Mouse (Mus musculus): ENCODE measurements around the gene Sprr2f. TPM values are rescaled to one million over a fixed set of nuclear protein-coding genes. Genes with fewer than 3 reads are reported as not detected.

Gene Sprr2f
- polyA plus RNA-seq, 1 experiment from 2014 or later, result 17.1 TPM

GRCm38 (mm10) chr3:92394301-92394700 lies 29.3 kb downstream of the Sprr2f start:
- Histone ChIP-seq H3K9me3 (ENCODE audit: control insufficient read depth, low read length) (no peaks in the 10 kb centered on the region), H3K9ac (ENCODE audit: low read depth, low read length) (no peak overlapping the region), H3K4me2 (replicated peaks; ENCODE audit: low read depth, low read length) (no peak overlapping the region), H3K27ac (ENCODE audit: low read depth, low read length) (no peak overlapping the region), H3K27me3 (ENCODE audit: control insufficient read depth, insufficient read depth, low read length) (no peaks in the 10 kb centered on the region), H3K4me3 (ENCODE audit: low read length) (no peak overlapping the region), H3K36me3 (ENCODE audit: control insufficient read depth, insufficient read depth, low read length) (no peaks in the 10 kb centered on the region), H3K4me1 (ENCODE audit: control insufficient read depth, insufficient read depth, low read length) (no peaks in the 10 kb centered on the region)
- ATAC-seq (ENCODE audit: low FRiP score, low TSS enrichment), result no peak
- WGBS, result 47% methylated on average over 1 of the region's 1 CpGs

DNA sequence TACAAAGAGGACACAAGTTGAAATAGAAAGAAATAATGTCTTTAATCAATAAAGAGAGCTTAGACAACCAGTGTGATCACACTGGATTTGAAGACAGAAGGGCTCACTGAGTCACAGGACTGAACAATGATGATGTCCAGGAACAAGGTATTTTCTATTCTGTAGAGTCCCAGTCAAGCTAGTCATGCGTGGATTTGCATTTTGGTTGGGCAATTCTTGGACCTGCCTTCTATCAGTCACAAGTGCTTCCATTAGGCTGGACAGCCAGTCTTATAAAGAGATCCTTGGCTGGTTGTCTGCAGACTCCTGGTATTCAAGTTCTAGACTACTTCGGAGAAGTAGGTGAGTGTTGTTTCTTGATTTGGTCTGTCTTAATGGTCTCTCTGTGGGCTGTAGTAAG lies 42.7 kb downstream of the Sprr2f start, which contains the start of gene Sprr2i:
Gene Sprr2i, plus strand, starts transcription at position 301 of the 400 bp plus-strand sequence.
- ATAC-seq (ENCODE audit: low FRiP score, low TSS enrichment), result no peak
- WGBS, result 94% methylated on average over 2 of the region's 2 CpGs
- H3K27me3 ChIP-seq (ENCODE audit: control insufficient read depth, insufficient read depth, low read length), result no peaks in the 10 kb centered on the region
- no peaks in the 10 kb centered on the region for H3K9me3 ChIP-seq (ENCODE audit: control insufficient read depth, low read length)
- no peaks in the 10 kb centered on the region for H3K36me3 ChIP-seq (ENCODE audit: control insufficient read depth, insufficient read depth, low read length)
- no peak within 1 kb of the TSS for H3K4me3 ChIP-seq (ENCODE audit: low read length)
- H3K4me2 ChIP-seq (replicated peaks; ENCODE audit: low read depth, low read length), result no peak within 1 kb of the TSS
- H3K4me1 ChIP-seq (ENCODE audit: control insufficient read depth, insufficient read depth, low read length), result no peaks in the 10 kb centered on the region
- H3K9ac ChIP-seq (ENCODE audit: low read depth, low read length), result no peak within 1 kb of the TSS
- H3K27ac ChIP-seq (ENCODE audit: low read depth, low read length), result no peak within 1 kb of the TSS

Other genes with a start within 250 kb of the Sprr2f start
- not detected in 2 replicates for gene Prr9, start 241.2 kb upstream of the Sprr2f start, polyA plus RNA-seq (2014; fragmentation: Nextera tagmentation; extraction: Ambion mirVana)
- not detected in 2 replicates for gene Lelp1, start 222.4 kb upstream of the Sprr2f start, polyA plus RNA-seq (2014; fragmentation: Nextera tagmentation; extraction: Ambion mirVana)
- gene Sprr2a1, start 149.4 kb upstream of the Sprr2f start, polyA plus RNA-seq (2014; fragmentation: Nextera tagmentation; extraction: Ambion mirVana), result not detected in 2 replicates
- 0.47 TPM in 1 of 2 replicates, not detected in the other for gene Sprr2a2, start 149.3 kb upstream of the Sprr2f start, polyA plus RNA-seq (2014; fragmentation: Nextera tagmentation; extraction: Ambion mirVana)
- gene Sprr2a3, start 79.8 kb upstream of the Sprr2f start, polyA plus RNA-seq (2014; fragmentation: Nextera tagmentation; extraction: Ambion mirVana), result not detected in 2 replicates
- gene Sprr2b, start 48.6 kb upstream of the Sprr2f start, polyA plus RNA-seq (2014; fragmentation: Nextera tagmentation; extraction: Ambion mirVana), result not detected in 2 replicates
- gene Sprr2d, start 26.0 kb upstream of the Sprr2f start, polyA plus RNA-seq (2014; fragmentation: Nextera tagmentation; extraction: Ambion mirVana), result not detected in 2 replicates
- not detected in 2 replicates for gene Sprr2e, start 13.0 kb upstream of the Sprr2f start, polyA plus RNA-seq (2014; fragmentation: Nextera tagmentation; extraction: Ambion mirVana)
- not detected in 2 replicates for gene Sprr2h, start 20.5 kb downstream of the Sprr2f start, polyA plus RNA-seq (2014; fragmentation: Nextera tagmentation; extraction: Ambion mirVana)
- gene Sprr2i, start 42.8 kb downstream of the Sprr2f start, polyA plus RNA-seq (2014; fragmentation: Nextera tagmentation; extraction: Ambion mirVana), result not detected in 2 replicates
- not detected in 2 replicates for gene Sprr2j-ps, start 52.9 kb downstream of the Sprr2f start, polyA plus RNA-seq (2014; fragmentation: Nextera tagmentation; extraction: Ambion mirVana)
- 6.9 and 7.1 TPM in 2 replicates for gene Gm9774, start 64.2 kb downstream of the Sprr2f start, polyA plus RNA-seq (2014; fragmentation: Nextera tagmentation; extraction: Ambion mirVana)
- gene Sprr2k, start 67.4 kb downstream of the Sprr2f start, polyA plus RNA-seq (2014; fragmentation: Nextera tagmentation; extraction: Ambion mirVana), result not detected in 2 replicates
- not detected in 2 replicates for gene Sprr1b, start 73.6 kb downstream of the Sprr2f start, polyA plus RNA-seq (2014; fragmentation: Nextera tagmentation; extraction: Ambion mirVana)
- gene Sprr3, start 93.5 kb downstream of the Sprr2f start, polyA plus RNA-seq (2014; fragmentation: Nextera tagmentation; extraction: Ambion mirVana), result not detected in 2 replicates
- 8.1 and 8.4 TPM in 2 replicates for gene Sprr1a, start 120.7 kb downstream of the Sprr2f start, polyA plus RNA-seq (2014; fragmentation: Nextera tagmentation; extraction: Ambion mirVana)
- gene Sprr4, start 135.3 kb downstream of the Sprr2f start, polyA plus RNA-seq (2014; fragmentation: Nextera tagmentation; extraction: Ambion mirVana), result not detected in 2 replicates
- not detected in 2 replicates for gene 2310046K23Rik, start 169.3 kb downstream of the Sprr2f start, polyA plus RNA-seq (2014; fragmentation: Nextera tagmentation; extraction: Ambion mirVana)
- 0.74 and 0.81 TPM in 2 replicates for gene Ivl, start 208.5 kb downstream of the Sprr2f start, polyA plus RNA-seq (2014; fragmentation: Nextera tagmentation; extraction: Ambion mirVana)
- not detected in 2 replicates for gene Smcp, start 223.8 kb downstream of the Sprr2f start, polyA plus RNA-seq (2014; fragmentation: Nextera tagmentation; extraction: Ambion mirVana)
- not detected in 2 replicates for gene 2210017I01Rik, start 242.3 kb downstream of the Sprr2f start, polyA plus RNA-seq (2014; fragmentation: Nextera tagmentation; extraction: Ambion mirVana)

All from kidney, embryonic 14.5 days (tissue).